Mouse (Mus musculus): ENCODE measurements at regions not wholly inside any gene's neighbourhood (a gene's known extent, or its start where the extent isn't known, plus 50 kb on each side); places are given as distances from the start of the nearest gene placed in this dataset.

- H3K27ac ChIP-seq, result no peak overlapping the region
- 68% methylated on average over 4 of the region's 4 CpGs for WGBS (ENCODE audit: insufficient replicate concordance)
- no peak overlapping the region for H3K4me3 ChIP-seq (replicated peaks)
- no peaks in the 10 kb centered on the region for H3K9me3 ChIP-seq (replicated peaks)
- no peak overlapping the region for H3K9ac ChIP-seq
- DNase-seq (no peak), ATAC-seq (ENCODE audit: low read depth) (no peak)
- H3K36me3 ChIP-seq, result no peaks in the 10 kb centered on the region
- no peak overlapping the region for H3K4me2 ChIP-seq
- H3K27me3 ChIP-seq, result no peaks in the 10 kb centered on the region
- no peaks in the 10 kb centered on the region for H3K4me1 ChIP-seq (replicated peaks)
Observed at GRCm38 (mm10) chr14:100607109-100607508, 322.6 kb upstream of the Klf12 start.

- no peaks in the 10 kb centered on the region for H3K36me3 ChIP-seq
- H3K4me3 ChIP-seq (replicated peaks), result no peak overlapping the region
- no peak overlapping the region for H3K27ac ChIP-seq
- no peaks in the 10 kb centered on the region for H3K9me3 ChIP-seq (replicated peaks)
- DNase-seq, result no peak
- H3K27me3 ChIP-seq, result no peaks in the 10 kb centered on the region
- no peak overlapping the region for H3K4me2 ChIP-seq
- 49% methylated on average over 7 of the region's 7 CpGs for WGBS (ENCODE audit: insufficient replicate concordance)
- H3K4me1 ChIP-seq (replicated peaks), result no peaks in the 10 kb centered on the region
- H3K9ac ChIP-seq, result no peak overlapping the region
- ATAC-seq (ENCODE audit: low read depth), result no peak
Observed at GRCm38 (mm10) chr14:100600886-100601451, 316.5 kb upstream of the Klf12 start.

GRCm38 (mm10) chr14:100570026-100570425 lies 285.5 kb upstream of the Klf12 start:
- H3K4me1 ChIP-seq (replicated peaks), result no peaks in the 10 kb centered on the region
- no peak overlapping the region for H3K9ac ChIP-seq
- DNase-seq (no peak), ATAC-seq (ENCODE audit: low read depth) (no peak)
- no peak overlapping the region for H3K27ac ChIP-seq
- no peaks in the 10 kb centered on the region for H3K9me3 ChIP-seq (replicated peaks)
- H3K4me2 ChIP-seq, result no peak overlapping the region
- H3K36me3 ChIP-seq, result no peaks in the 10 kb centered on the region
- H3K27me3 ChIP-seq, result no peaks in the 10 kb centered on the region
- no peak overlapping the region for H3K4me3 ChIP-seq (replicated peaks)

- no peaks in the 10 kb centered on the region for H3K27me3 ChIP-seq
- no peak overlapping the region for H3K27ac ChIP-seq
- no peak overlapping the region for H3K4me2 ChIP-seq
- no peak overlapping the region for H3K9ac ChIP-seq
- 67% methylated on average over 3 of the region's 3 CpGs for WGBS (ENCODE audit: insufficient replicate concordance)
- H3K4me1 ChIP-seq (replicated peaks), result no peaks in the 10 kb centered on the region
- ATAC-seq (ENCODE audit: low read depth) (no peak), DNase-seq (no peak)
- no peaks in the 10 kb centered on the region for H3K36me3 ChIP-seq
- no peak overlapping the region for H3K4me3 ChIP-seq (replicated peaks)
- no peaks in the 10 kb centered on the region for H3K9me3 ChIP-seq (replicated peaks)
Observed at GRCm38 (mm10) chr14:100561884-100562283, 277.4 kb upstream of the Klf12 start.

GRCm38 (mm10) chr14:100558378-100558777 lies 273.9 kb upstream of the Klf12 start:
- no peak for ATAC-seq (ENCODE audit: low read depth)
- 29% methylated on average over 4 of the region's 4 CpGs for WGBS (ENCODE audit: insufficient replicate concordance)
- Histone ChIP-seq H3K9ac (no peak overlapping the region), H3K4me1 (replicated peaks) (no peaks in the 10 kb centered on the region), H3K9me3 (replicated peaks) (no peaks in the 10 kb centered on the region), H3K4me2 (no peak overlapping the region), H3K36me3 (no peaks in the 10 kb centered on the region), H3K27ac (no peak overlapping the region), H3K27me3 (no peaks in the 10 kb centered on the region), H3K4me3 (replicated peaks) (no peak overlapping the region)
- DNase-seq, result no peak

- H3K4me3 ChIP-seq (replicated peaks), result no peak overlapping the region
- WGBS (ENCODE audit: insufficient replicate concordance), result 53% methylated on average over 2 of the region's 2 CpGs
- no peak for DNase-seq
Observed at GRCm38 (mm10) chr14:100552466-100552865, 268.0 kb upstream of the Klf12 start.

GRCm38 (mm10) chr14:100550266-100550665 lies 265.8 kb upstream of the Klf12 start:
- no peaks in the 10 kb centered on the region for H3K27me3 ChIP-seq
- no peak overlapping the region for H3K4me2 ChIP-seq
- H3K4me1 ChIP-seq (replicated peaks), result no peaks in the 10 kb centered on the region
- no peak overlapping the region for H3K27ac ChIP-seq
- WGBS (ENCODE audit: insufficient replicate concordance), result 71% methylated on average over 3 of the region's 3 CpGs
- no peak for DNase-seq
- no peak for ATAC-seq (ENCODE audit: low read depth)
- H3K9ac ChIP-seq, result no peak overlapping the region
- H3K36me3 ChIP-seq, result no peaks in the 10 kb centered on the region
- H3K4me3 ChIP-seq (replicated peaks), result no peak overlapping the region
- no peaks in the 10 kb centered on the region for H3K9me3 ChIP-seq (replicated peaks)

More at GRCm38 (mm10) chr14:100552466-100552865, 268.0 kb upstream of the Klf12 start:
- H3K4me2 ChIP-seq, result no peak overlapping the region
- H3K27me3 ChIP-seq, result no peaks in the 10 kb centered on the region
- no peak overlapping the region for H3K9ac ChIP-seq
- H3K4me1 ChIP-seq (replicated peaks), result no peaks in the 10 kb centered on the region
- H3K36me3 ChIP-seq, result no peaks in the 10 kb centered on the region
- H3K9me3 ChIP-seq (replicated peaks), result no peaks in the 10 kb centered on the region
- no peak overlapping the region for H3K27ac ChIP-seq
- ATAC-seq (ENCODE audit: low read depth), result no peak

GRCm38 (mm10) chr14:100530217-100530616 lies 245.7 kb upstream of the Klf12 start:
- WGBS (ENCODE audit: insufficient replicate concordance), result 64% methylated on average over 2 of the region's 2 CpGs
- Histone ChIP-seq H3K4me1 (replicated peaks) (no peaks in the 10 kb centered on the region), H3K4me3 (replicated peaks) (no peak overlapping the region), H3K9me3 (replicated peaks) (no peaks in the 10 kb centered on the region), H3K27me3 (no peaks in the 10 kb centered on the region), H3K36me3 (no peaks in the 10 kb centered on the region), H3K27ac (no peak overlapping the region), H3K9ac (no peak overlapping the region), H3K4me2 (no peak overlapping the region)
- DNase-seq (no peak), ATAC-seq (ENCODE audit: low read depth) (no peak)

- Histone ChIP-seq H3K27me3 (no peaks in the 10 kb centered on the region), H3K4me3 (replicated peaks) (no peak overlapping the region), H3K4me2 (no peak overlapping the region), H3K9ac (no peak overlapping the region), H3K27ac (no peak overlapping the region), H3K9me3 (replicated peaks) (no peaks in the 10 kb centered on the region), H3K4me1 (replicated peaks) (no peaks in the 10 kb centered on the region), H3K36me3 (no peaks in the 10 kb centered on the region)
- no peak for DNase-seq
- peak; percentile 23; the same call in 1 of the 2 replicates for ATAC-seq (ENCODE audit: low read depth)
- WGBS (ENCODE audit: insufficient replicate concordance), result 58% methylated on average over 1 of the region's 1 CpGs
Observed at GRCm38 (mm10) chr14:100529758-100530157, 245.3 kb upstream of the Klf12 start.

GRCm38 (mm10) chr14:100509396-100509795 lies 224.9 kb upstream of the Klf12 start:
- H3K4me2 ChIP-seq, result no peak overlapping the region
- 45% methylated on average over 2 of the region's 2 CpGs for WGBS (ENCODE audit: insufficient replicate concordance)
- DNase-seq (no peak), ATAC-seq (ENCODE audit: low read depth) (no peak)
- no peaks in the 10 kb centered on the region for H3K36me3 ChIP-seq
- no peak overlapping the region for H3K9ac ChIP-seq
- H3K27me3 ChIP-seq, result no peaks in the 10 kb centered on the region
- no peak overlapping the region for H3K27ac ChIP-seq
- H3K4me1 ChIP-seq (replicated peaks), result no peaks in the 10 kb centered on the region
- H3K4me3 ChIP-seq (replicated peaks), result no peak overlapping the region
- no peaks in the 10 kb centered on the region for H3K9me3 ChIP-seq (replicated peaks)

GRCm38 (mm10) chr14:100508087-100508486 lies 223.6 kb upstream of the Klf12 start:
- no peaks in the 10 kb centered on the region for H3K4me1 ChIP-seq (replicated peaks)
- no peak overlapping the region for H3K27ac ChIP-seq
- H3K9ac ChIP-seq, result no peak overlapping the region
- no peak overlapping the region for H3K4me3 ChIP-seq (replicated peaks)
- no peak for DNase-seq
- H3K9me3 ChIP-seq (replicated peaks), result no peaks in the 10 kb centered on the region
- H3K27me3 ChIP-seq, result no peaks in the 10 kb centered on the region
- no peaks in the 10 kb centered on the region for H3K36me3 ChIP-seq
- no peak overlapping the region for H3K4me2 ChIP-seq
- 81% methylated on average over 3 of the region's 3 CpGs for WGBS (ENCODE audit: insufficient replicate concordance)
- no peak for ATAC-seq (ENCODE audit: low read depth)

GRCm38 (mm10) chr14:100507616-100508015 lies 223.1 kb upstream of the Klf12 start:
- ATAC-seq (ENCODE audit: low read depth), result no peak
- H3K4me2 ChIP-seq, result no peak overlapping the region
- no peak for DNase-seq
- no peaks in the 10 kb centered on the region for H3K9me3 ChIP-seq (replicated peaks)
- no peak overlapping the region for H3K27ac ChIP-seq
- H3K4me1 ChIP-seq (replicated peaks), result no peaks in the 10 kb centered on the region
- no peak overlapping the region for H3K9ac ChIP-seq
- H3K4me3 ChIP-seq (replicated peaks), result no peak overlapping the region
- no peaks in the 10 kb centered on the region for H3K27me3 ChIP-seq
- no peaks in the 10 kb centered on the region for H3K36me3 ChIP-seq

Measured in liver, embryonic 13.5 days (tissue).